Mouse (Mus musculus) monocyte, adult 59 days (primary cell): ENCODE results near the gene Vmn2r23. TPM values are rescaled to one million over a fixed set of nuclear protein-coding genes. Genes with fewer than 3 reads are reported as not detected.

Source experiments
- total RNA-seq, 2 experiments: library from RNA; stranded (reverse); gene quantifications; one replicate each; pipeline ENCODE4 v1.2.4; 2023

Gene Vmn2r23
- not detected for total RNA-seq

GRCm38 (mm10) chr6:123702370-123702769, at the start of gene Vmn2r23:
Gene Vmn2r23 (plus strand): TSS chr6:123702670.

GRCm38 (mm10) chr6:123778579-123778978, 76.1 kb downstream of the Vmn2r23 start, which contains the start of gene Vmn2r24:
Gene Vmn2r24 (plus strand): TSS chr6:123778879.

Other genes starting within 250 kb of the Vmn2r23 start
- gene Vmn2r21, start 169.3 kb upstream of the Vmn2r23 start, total RNA-seq = not detected
- not detected for gene Vmn2r22, start 51.9 kb upstream of the Vmn2r23 start, total RNA-seq
- not detected for gene Vmn2r24, start 76.2 kb downstream of the Vmn2r23 start, total RNA-seq
- gene Vmn2r25, start 150.8 kb downstream of the Vmn2r23 start, total RNA-seq = not detected